Mouse (Mus musculus) heart, embryonic 11.5 days (tissue): Measurements from ENCODE around the gene Cadm1. TPM values are rescaled to one million over a fixed set of nuclear protein-coding genes. Genes with fewer than 3 reads are reported as not detected.
A peak's percentile ranks its signal among the peaks of the same experiment; 100 is the strongest.

Experiments
- ATAC-seq: fragments of 200-750 bp; cut with Nextera tagmentation; replicated peaks from 2 replicates; pipeline ENCODE4 v1.8.0; 2017; ENCODE audit warnings: moderate library complexity; ENCODE audit not compliant: insufficient number of reproducible peaks, low FRiP score, low TSS enrichment
- H3K27ac ChIP-seq: fragments of 300-500 bp; sonication (generic); 2 replicates; pipeline ENCODE4 v1.5.1; 2014; ENCODE audit warnings: mild to moderate bottlenecking, low read depth, low read length
- H3K27me3 ChIP-seq: fragments of 300-500 bp; sonication (generic); 2 replicates; pipeline ENCODE4 v1.6.1; 2014; ENCODE audit warnings: mild to moderate bottlenecking, low read length, mixed read lengths; ENCODE audit not compliant: control insufficient read depth, insufficient read depth
- H3K36me3 ChIP-seq: fragments of 300-500 bp; sonication (generic); 2 replicates; pipeline ENCODE4 v1.6.1; 2014; ENCODE audit warnings: mild to moderate bottlenecking, low read length, moderate library complexity, mixed read lengths; ENCODE audit not compliant: control insufficient read depth, insufficient read depth
- H3K4me1 ChIP-seq: fragments of 300-500 bp; sonication (generic); 2 replicates; pipeline ENCODE4 v1.6.1; 2014; ENCODE audit warnings: low read length; ENCODE audit not compliant: control insufficient read depth, insufficient read depth
- H3K4me2 ChIP-seq: fragments of 300-500 bp; sonication (generic); 2 replicates; pipeline ENCODE4 v1.6.1; 2014; ENCODE audit warnings: mild to moderate bottlenecking, moderate library complexity
- H3K4me3 ChIP-seq: fragments of 300-500 bp; sonication (generic); 2 replicates; pipeline ENCODE4 v1.5.1; 2014; ENCODE audit warnings: low read depth, low read length
- H3K9ac ChIP-seq: fragments of 300-500 bp; sonication (generic); 2 replicates; pipeline ENCODE4 v1.6.1; 2014; ENCODE audit warnings: mild to moderate bottlenecking, low read depth, low read length, moderate library complexity
- H3K9me3 ChIP-seq: fragments of 300-500 bp; sonication (generic); replicated peaks from 2 replicates; pipeline ENCODE4 v1.6.1; 2016; ENCODE audit warnings: low read length; ENCODE audit not compliant: control insufficient read depth
- WGBS: fragments of 180-500 bp; shearing (Covaris S2); extraction: QIAGEN DNeasy Blood & Tissue Kit; methylation state at CpG from one replicate; pipeline ENCODE4 v1.1.7; 2014; ENCODE audit not compliant: insufficient replicate concordance; 5-methylcytosine and 5-hydroxymethylcytosine counted together
- polyA plus RNA-seq: library from polyadenylated mRNA; unstranded; fragments of >200 nt; fragmentation: Nextera tagmentation; extraction: Ambion mirVana; gene quantifications from 2 replicates; pipeline ENCODE4 v1.2.1, GENCODE M21; 2014

The Cadm1 gene
- polyA plus RNA-seq, 1 experiment from 2014 or later: 30.3 TPM

- Histone ChIP-seq H3K4me1 (peaks cover under 1% of the 10 kb centered on the region; the same call in 1 of the 2 replicates), H3K27me3 (no peaks in the 10 kb centered on the region), H3K27ac (no peak overlapping the region), H3K9ac (no peak overlapping the region), H3K4me3 (no peak overlapping the region), H3K36me3 (no peaks in the 10 kb centered on the region), H3K9me3 (no peaks in the 10 kb centered on the region), H3K4me2 (no peak overlapping the region)
- 88% methylated on average over 5 of the region's 5 CpGs for WGBS
- no peak for ATAC-seq
Measured at GRCm38 (mm10) chr9:47798478-47798877, 268.5 kb downstream of the Cadm1 start.

DNA sequence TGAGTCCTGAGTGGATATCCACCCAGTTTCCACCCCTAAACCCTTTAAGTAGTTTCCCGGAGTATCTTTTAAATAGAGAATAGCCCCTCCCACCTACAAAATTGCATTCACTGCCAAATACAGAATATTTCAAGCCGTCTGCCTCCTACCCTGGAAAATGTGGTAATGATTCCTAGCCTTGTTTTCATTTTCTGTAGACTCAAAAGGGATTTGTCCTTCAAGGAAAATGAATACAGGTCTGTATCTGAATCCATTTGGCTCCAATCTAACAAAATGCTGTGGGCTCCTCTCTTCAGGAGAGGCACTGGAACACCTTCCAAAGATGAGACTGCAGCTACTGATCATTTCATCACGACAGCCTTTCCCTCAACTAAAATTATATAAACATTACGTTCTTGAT, 271.3 kb downstream of the Cadm1 start:
- H3K27me3 ChIP-seq: no peaks in the 10 kb centered on the region
- H3K4me2 ChIP-seq: no peak overlapping the region
- H3K4me3 ChIP-seq: no peak overlapping the region
- H3K27ac ChIP-seq: no peak overlapping the region
- no peak for ATAC-seq
- WGBS: 87% methylated on average over 4 of the region's 4 CpGs
- H3K9me3 ChIP-seq: no peaks in the 10 kb centered on the region
- no peak overlapping the region for H3K9ac ChIP-seq
- no peaks in the 10 kb centered on the region for H3K36me3 ChIP-seq
- H3K4me1 ChIP-seq: peaks cover 10% of the 10 kb centered on the region; the same call in 1 of the 2 replicates

DNA sequence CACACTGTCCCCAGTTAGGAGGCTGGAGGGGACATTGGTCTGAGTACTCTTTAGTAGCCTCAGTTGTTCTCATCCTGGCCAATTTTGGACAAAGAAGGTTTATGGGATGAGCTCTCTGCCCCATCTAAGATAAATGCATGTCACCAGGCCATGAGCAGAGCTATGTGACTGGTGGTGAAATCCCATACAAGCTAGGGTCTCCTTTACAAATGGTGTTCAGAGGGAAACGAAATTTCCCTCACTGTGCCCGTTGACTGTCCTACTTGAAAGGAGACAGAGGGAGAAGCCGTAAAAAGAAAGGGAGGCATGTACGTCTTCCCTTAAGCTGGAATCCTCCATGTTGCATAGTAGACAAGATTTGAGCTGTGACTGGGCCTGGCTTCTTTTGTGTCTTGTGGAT, 272.6 kb downstream of the Cadm1 start:
- Histone ChIP-seq H3K27ac (no peak overlapping the region), H3K4me3 (no peak overlapping the region), H3K4me2 (no peak overlapping the region), H3K27me3 (no peaks in the 10 kb centered on the region), H3K9me3 (no peaks in the 10 kb centered on the region), H3K36me3 (no peaks in the 10 kb centered on the region), H3K4me1 (peaks cover 10% of the 10 kb centered on the region; the same call in 1 of the 2 replicates), H3K9ac (no peak overlapping the region)
- no peak for ATAC-seq
- WGBS: 83% methylated on average over 4 of the region's 4 CpGs

GRCm38 (mm10) chr9:47803531-47804105, 273.6 kb downstream of the Cadm1 start:
- Histone ChIP-seq H3K4me1 (peaks cover 10% of the 10 kb centered on the region; the same call in 1 of the 2 replicates), H3K27me3 (no peaks in the 10 kb centered on the region), H3K36me3 (no peaks in the 10 kb centered on the region), H3K4me3 (no peak overlapping the region), H3K9me3 (no peaks in the 10 kb centered on the region), H3K9ac (no peak overlapping the region), H3K27ac (peak overlapping the region; percentile 37; the same call in 1 of the 2 replicates), H3K4me2 (peak overlapping the region; percentile 40; the same call in 1 of the 2 replicates)
- WGBS: 32% methylated on average over 13 of the region's 13 CpGs
- no peak for ATAC-seq

DNA sequence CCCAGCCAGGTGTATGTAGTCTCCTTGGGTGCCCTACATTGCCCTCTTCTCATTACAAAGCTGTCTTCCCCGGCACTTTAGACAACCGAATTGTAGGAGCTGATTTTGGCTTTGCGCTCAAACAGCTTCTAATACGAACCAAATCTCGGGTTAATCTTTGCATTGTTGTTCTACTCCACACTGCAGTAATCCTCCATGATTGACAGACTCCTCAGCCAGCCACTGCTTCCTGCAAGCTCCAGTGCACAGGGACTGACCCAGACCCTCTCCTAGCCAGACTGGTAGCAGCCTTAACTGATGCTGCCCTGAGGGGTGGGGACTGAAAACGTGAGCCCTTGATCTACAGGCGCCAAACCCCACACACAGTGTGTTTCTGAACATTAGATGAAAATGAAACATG, 275.7 kb downstream of the Cadm1 start:
- Histone ChIP-seq H3K4me1 (peaks cover 10% of the 10 kb centered on the region; the same call in 1 of the 2 replicates), H3K9ac (no peak overlapping the region), H3K9me3 (no peaks in the 10 kb centered on the region), H3K36me3 (no peaks in the 10 kb centered on the region), H3K4me2 (no peak overlapping the region), H3K27ac (no peak overlapping the region), H3K27me3 (no peaks in the 10 kb centered on the region), H3K4me3 (no peak overlapping the region)
- WGBS: 73% methylated on average over 7 of the region's 7 CpGs
- no peak for ATAC-seq

DNA sequence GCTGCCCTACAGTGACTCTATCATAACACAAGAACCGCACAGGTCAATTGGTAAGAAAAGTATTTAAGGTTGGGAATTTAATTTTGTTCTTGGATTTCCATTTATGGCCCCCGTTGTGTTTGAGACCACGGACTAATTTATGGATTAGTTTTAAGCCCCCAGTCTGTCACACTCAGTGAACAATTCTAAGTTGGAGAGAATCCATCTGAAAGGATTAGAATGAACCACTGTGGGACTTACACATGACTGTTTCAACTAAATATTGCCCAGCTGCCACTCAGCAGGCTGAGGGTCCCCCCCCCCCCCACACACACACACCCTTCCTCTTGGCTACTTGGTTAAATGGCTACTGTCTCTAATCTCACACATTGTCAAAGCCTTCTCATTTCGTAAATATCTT, 295.7 kb downstream of the Cadm1 start:
- no peak overlapping the region for H3K4me3 ChIP-seq
- H3K27ac ChIP-seq: no peak overlapping the region
- H3K36me3 ChIP-seq: no peaks in the 10 kb centered on the region
- no peaks in the 10 kb centered on the region for H3K9me3 ChIP-seq
- WGBS: 80% methylated on average over 4 of the region's 4 CpGs
- H3K27me3 ChIP-seq: no peaks in the 10 kb centered on the region
- H3K9ac ChIP-seq: no peak overlapping the region
- no peak for ATAC-seq
- no peaks in the 10 kb centered on the region for H3K4me1 ChIP-seq
- H3K4me2 ChIP-seq: no peak overlapping the region

DNA sequence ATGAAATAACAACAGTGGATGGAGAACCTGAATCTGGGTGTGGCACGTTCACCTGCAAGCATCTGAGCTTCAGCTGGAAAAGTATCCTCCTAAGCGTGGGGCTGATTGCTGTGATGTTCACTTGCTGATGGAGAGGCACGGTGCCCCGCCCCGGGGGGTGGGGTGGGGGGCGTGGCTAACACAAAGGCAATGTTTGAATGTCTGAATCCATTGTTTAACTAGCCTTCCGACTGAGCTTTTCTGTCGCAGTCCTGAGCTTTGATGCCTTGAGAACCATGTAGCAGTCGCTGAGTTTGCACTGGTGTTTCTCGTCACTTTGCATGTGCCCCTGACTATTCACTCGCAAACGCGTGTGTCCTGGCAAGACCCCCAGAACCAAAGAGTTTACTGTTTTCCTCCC, 298.8 kb downstream of the Cadm1 start:
- peak overlapping the region; percentile 41 for H3K4me2 ChIP-seq
- H3K27me3 ChIP-seq: no peaks in the 10 kb centered on the region
- no peaks in the 10 kb centered on the region for H3K9me3 ChIP-seq
- H3K4me3 ChIP-seq: no peak overlapping the region
- H3K4me1 ChIP-seq: no peaks in the 10 kb centered on the region
- H3K9ac ChIP-seq: no peak overlapping the region
- 17% methylated on average over 13 of the region's 13 CpGs for WGBS
- H3K36me3 ChIP-seq: no peaks in the 10 kb centered on the region
- no peak for ATAC-seq
- H3K27ac ChIP-seq: no peak overlapping the region

- no peaks in the 10 kb centered on the region for H3K4me1 ChIP-seq
- H3K4me2 ChIP-seq: peak overlapping the region; percentile 41
- H3K36me3 ChIP-seq: no peaks in the 10 kb centered on the region
- 37% methylated on average over 10 of the region's 10 CpGs for WGBS
- no peaks in the 10 kb centered on the region for H3K27me3 ChIP-seq
- no peaks in the 10 kb centered on the region for H3K9me3 ChIP-seq
- no peak overlapping the region for H3K4me3 ChIP-seq
- no peak overlapping the region for H3K27ac ChIP-seq
- no peak overlapping the region for H3K9ac ChIP-seq
- ATAC-seq: no peak
Measured at GRCm38 (mm10) chr9:47829204-47829603, 299.2 kb downstream of the Cadm1 start.

- no peaks in the 10 kb centered on the region for H3K9me3 ChIP-seq
- H3K9ac ChIP-seq: no peak overlapping the region
- ATAC-seq: no peak
- no peaks in the 10 kb centered on the region for H3K4me1 ChIP-seq
- WGBS: 69% methylated on average over 4 of the region's 4 CpGs
- H3K4me3 ChIP-seq: no peak overlapping the region
- H3K27me3 ChIP-seq: no peaks in the 10 kb centered on the region
- no peaks in the 10 kb centered on the region for H3K36me3 ChIP-seq
- no peak overlapping the region for H3K27ac ChIP-seq
- no peak overlapping the region for H3K4me2 ChIP-seq
Measured at GRCm38 (mm10) chr9:47829846-47830245, 299.9 kb downstream of the Cadm1 start.
